Mouse (Mus musculus) R1 (cell line): ENCODE data around the gene Kank2.

ENCODE experiments used
- DNase-seq: peaks from one replicate; pipeline ENCODE4 v3.0.0-alpha.2; 2018; ENCODE audit warnings: low read depth, low spot score

The Kank2 gene

GRCm38 (mm10) chr9:21717015-21717414, 81.5 kb downstream of the Kank2 start:
- no peak for DNase-seq
